Comparison of ENCODE assay signal across 8 mouse cellular contexts in genomic region chr13:63642617-63643016, GRCm38 (mm10).
A peak's percentile ranks its signal among the peaks of the same experiment; 100 is the strongest.
DNase-seq lines count a peak whose midpoint lies in the region; ATAC-seq and TF ChIP-seq lines count a peak whose summit lies in the region.

No protein-coding gene starts in this region.

- peak; percentile 35; the same call in 1 of the 2 replicates for ATAC-seq in hindbrain, postnatal 0 days
- ATAC-seq in activated CD4-positive, CD25-positive, alpha-beta regulatory T cell, adult 4 months = no peak

- H3K4me3 ChIP-seq in hindbrain, postnatal 0 days (ENCODE audit: low read length) = no peak overlapping the region
- H3K4me3 ChIP-seq in macrophage (ENCODE audit: inconsistent target) = no peak overlapping the region

- no peak overlapping the region for H3K4me2 ChIP-seq in hindbrain, postnatal 0 days (ENCODE audit: low read depth, low read length)

- WGBS in hindbrain, postnatal 0 days = 41% methylated on average over 5 of the region's 5 CpGs
- 7% methylated on average over 5 of the region's 5 CpGs for WGBS in macrophage (ENCODE audit: missing documents)

- TF ChIP-seq CTCF in hindbrain, postnatal 0 days (IDR thresholded peaks at IDR 0.05; ENCODE audit: low read depth) = no peak

- no peaks in the 10 kb centered on the region for H3K9me3 ChIP-seq in hindbrain, postnatal 0 days (ENCODE audit: low read length)

- H3K27ac ChIP-seq in hindbrain, postnatal 0 days = no peak overlapping the region
- peak overlapping the region; percentile 21; the same call in 1 of the 2 replicates for H3K27ac ChIP-seq in macrophage

- DNase-seq in adrenal gland, adult 8-10 months = peak; percentile 85
- peak; percentile 85 to 91 for DNase-seq in cerebellum, postnatal 10 days
- DNase-seq in gastrocnemius, postnatal 14 days = peak; percentile 76
- DNase-seq in hindbrain, postnatal 0 days (ENCODE audit: low spot score) = peak; percentile 69
- peak; percentile 67 to 85 for DNase-seq in left cerebral cortex, postnatal 14 days (ENCODE audit: low spot score in 2 of 2)
- peak; percentile 19 for DNase-seq in urinary bladder, postnatal 25 days (ENCODE audit: low spot score)

- no peaks in the 10 kb centered on the region for H3K27me3 ChIP-seq in hindbrain, postnatal 0 days (ENCODE audit: insufficient read depth, low read length)

- H3K9ac ChIP-seq in hindbrain, postnatal 0 days (replicated peaks; ENCODE audit: low read length) = no peak overlapping the region

- intact Hi-C loops in gastrocnemius, postnatal 14 days (cut with DNase I; ENCODE audit: low total_unique reads) = no loop called here
- intact Hi-C loops in left cerebral cortex, postnatal 14 days (cut with DNase I) = no loop called here

- H3K4me1 ChIP-seq in hindbrain, postnatal 0 days (ENCODE audit: insufficient read depth, low read length) = no peaks in the 10 kb centered on the region

- no peaks in the 10 kb centered on the region for H3K79me2 ChIP-seq in macrophage (ENCODE audit: inconsistent target)

- no peaks in the 10 kb centered on the region for H3K36me3 ChIP-seq in hindbrain, postnatal 0 days (ENCODE audit: insufficient read depth, low read length)
- no peaks in the 10 kb centered on the region for H3K36me3 ChIP-seq in macrophage (ENCODE audit: inconsistent target)

Comparison
In these comparisons a context has a peak if more than half of its experiments do, and no peak if none do; other contexts are left out.
1. DNase-seq: peak in every context shown above with its lines; median percentile 88 in cerebellum, postnatal 10 days; 85 in adrenal gland, adult 8-10 months; 76 in gastrocnemius, postnatal 14 days; 76 in left cerebral cortex, postnatal 14 days; 69 in hindbrain, postnatal 0 days; 19 in urinary bladder, postnatal 25 days.